Mouse (Mus musculus): ENCODE results near the gene Camta1. TPM values are rescaled to one million over a fixed set of nuclear protein-coding genes. Genes with fewer than 3 reads are reported as not detected.

The Camta1 gene
- polyA plus RNA-seq, 1 experiment from 2014 or later = 77.1 TPM

DNA sequence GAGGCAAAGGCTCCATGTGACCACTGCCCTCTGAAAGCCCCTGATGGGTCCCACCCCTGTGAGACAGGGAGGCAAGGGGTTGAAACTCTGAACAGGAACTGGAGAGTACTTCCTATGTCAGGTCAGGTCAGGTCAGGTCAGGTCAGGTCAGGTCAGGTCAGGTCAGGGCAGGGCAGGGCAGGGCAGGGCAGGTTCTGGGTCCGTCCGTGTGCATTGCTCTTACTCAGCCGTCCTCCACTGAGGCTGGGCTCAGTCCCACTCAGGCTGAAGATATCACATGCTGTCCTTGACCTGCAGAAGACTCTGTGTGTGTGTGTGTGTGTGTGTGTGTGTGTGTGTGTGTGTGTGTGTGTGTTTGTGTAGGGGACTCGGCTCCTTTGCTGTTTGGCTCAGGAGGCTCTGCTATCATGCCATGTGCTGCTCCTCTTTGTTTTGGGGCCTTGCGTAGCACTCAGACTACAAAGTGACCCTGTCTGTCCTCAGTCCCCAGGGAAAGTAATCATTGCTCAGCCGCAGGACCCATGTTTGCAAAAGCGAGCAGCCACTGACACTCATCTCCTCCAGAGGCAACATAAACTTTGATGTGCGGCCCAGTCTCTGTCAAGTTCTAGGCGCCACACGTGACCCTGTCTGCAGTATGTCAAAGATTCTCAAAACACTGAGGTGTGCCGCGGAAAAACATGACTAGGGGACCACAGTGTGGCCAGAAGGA is 488.7 kb downstream of the Camta1 start:
- no peaks in the 10 kb centered on the region for H3K36me3 ChIP-seq
- no peak for ATAC-seq (ENCODE audit: insufficient number of reproducible peaks, low FRiP score, low TSS enrichment, low read depth)
- H3K4me3 ChIP-seq (replicated peaks) = no peak overlapping the region
- H3K4me2 ChIP-seq (replicated peaks) = no peak overlapping the region
- H3K9ac ChIP-seq = no peak overlapping the region
- no peak overlapping the region for H3K27ac ChIP-seq (replicated peaks)
- H3K9me3 ChIP-seq (replicated peaks) = no peaks in the 10 kb centered on the region
- WGBS = 53% methylated on average over 12 of the region's 12 CpGs
- H3K4me1 ChIP-seq = no peaks in the 10 kb centered on the region
- no peaks in the 10 kb centered on the region for H3K27me3 ChIP-seq

DNA sequence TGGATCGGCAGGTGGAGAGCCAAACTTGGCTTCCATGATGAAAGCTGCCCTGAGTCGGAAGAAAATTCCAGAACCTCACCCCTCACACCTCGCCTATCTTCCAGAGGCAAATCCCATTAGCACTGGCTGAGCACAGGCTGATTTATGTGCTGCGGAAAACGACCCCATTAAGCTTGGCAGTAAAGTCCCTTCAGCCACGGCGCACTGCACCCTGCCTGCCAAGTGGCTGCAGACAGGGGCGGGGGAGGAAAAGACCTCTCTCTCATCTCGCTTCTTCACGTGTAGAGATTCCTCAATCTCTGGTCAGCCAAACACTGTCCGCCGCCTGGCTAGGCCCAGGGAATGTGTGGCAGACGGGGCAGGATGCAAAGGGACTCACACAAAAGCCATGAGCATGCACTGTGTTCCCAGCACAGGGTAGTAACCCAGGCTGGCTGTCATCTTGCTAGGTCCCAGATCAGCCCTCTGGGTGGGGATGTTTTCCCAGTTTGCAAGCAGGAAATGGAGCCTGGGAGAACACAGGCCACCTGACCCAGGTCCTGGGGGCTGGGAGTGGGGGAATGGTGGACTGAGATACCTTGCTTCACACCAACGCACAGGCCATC is 494.6 kb downstream of the Camta1 start:
- ATAC-seq (ENCODE audit: insufficient number of reproducible peaks, low FRiP score, low TSS enrichment, low read depth) = no peak
- Histone ChIP-seq H3K4me3 (replicated peaks) (no peak overlapping the region), H3K4me2 (replicated peaks) (no peak overlapping the region), H3K4me1 (no peaks in the 10 kb centered on the region), H3K9me3 (replicated peaks) (no peaks in the 10 kb centered on the region), H3K27ac (replicated peaks) (no peak overlapping the region), H3K27me3 (no peaks in the 10 kb centered on the region; the same call in 1 of the 2 replicates), H3K9ac (no peak overlapping the region), H3K36me3 (no peaks in the 10 kb centered on the region)
- 57% methylated on average over 14 of the region's 14 CpGs for WGBS

DNA sequence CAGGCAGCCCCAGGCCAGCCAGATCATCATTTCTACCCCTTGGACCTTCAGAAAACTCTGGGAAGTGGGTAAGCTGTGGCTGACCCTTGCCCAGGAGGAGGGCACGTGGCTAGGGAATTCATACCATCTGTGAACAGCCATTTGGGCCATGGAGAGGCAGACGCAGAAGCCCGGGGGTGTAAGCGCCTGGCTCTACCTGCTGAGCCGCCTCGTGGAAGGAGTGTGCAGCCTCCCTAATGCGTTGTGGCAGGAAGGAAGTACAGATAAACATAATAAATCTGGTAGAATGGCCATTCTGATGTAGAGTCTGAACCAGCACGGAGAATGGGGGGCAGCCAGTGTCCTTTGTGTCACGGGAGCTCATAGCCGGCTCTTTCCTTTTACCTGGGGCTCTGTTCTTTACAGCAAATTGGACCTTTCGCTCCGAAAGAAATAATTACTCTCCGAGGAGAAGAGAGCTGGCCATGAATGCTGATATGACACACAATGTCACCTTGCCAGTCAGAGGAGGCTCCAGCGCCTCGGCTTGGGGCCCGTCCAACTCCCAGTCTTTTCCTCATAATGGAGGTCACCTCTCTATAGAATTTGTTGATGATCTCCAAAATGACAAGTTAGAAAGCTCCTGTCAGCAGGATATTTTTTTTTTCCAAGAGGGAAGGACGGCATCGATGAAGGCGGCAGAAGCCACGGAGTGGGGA is 500.6 kb downstream of the Camta1 start:
- Histone ChIP-seq H3K27me3 (no peaks in the 10 kb centered on the region), H3K4me3 (replicated peaks) (no peak overlapping the region), H3K4me1 (no peaks in the 10 kb centered on the region), H3K4me2 (replicated peaks) (no peak overlapping the region), H3K27ac (replicated peaks) (no peak overlapping the region), H3K9me3 (replicated peaks) (no peaks in the 10 kb centered on the region), H3K36me3 (no peaks in the 10 kb centered on the region), H3K9ac (no peak overlapping the region)
- ATAC-seq (ENCODE audit: insufficient number of reproducible peaks, low FRiP score, low TSS enrichment, low read depth) = no peak
- 58% methylated on average over 20 of the region's 20 CpGs for WGBS

DNA sequence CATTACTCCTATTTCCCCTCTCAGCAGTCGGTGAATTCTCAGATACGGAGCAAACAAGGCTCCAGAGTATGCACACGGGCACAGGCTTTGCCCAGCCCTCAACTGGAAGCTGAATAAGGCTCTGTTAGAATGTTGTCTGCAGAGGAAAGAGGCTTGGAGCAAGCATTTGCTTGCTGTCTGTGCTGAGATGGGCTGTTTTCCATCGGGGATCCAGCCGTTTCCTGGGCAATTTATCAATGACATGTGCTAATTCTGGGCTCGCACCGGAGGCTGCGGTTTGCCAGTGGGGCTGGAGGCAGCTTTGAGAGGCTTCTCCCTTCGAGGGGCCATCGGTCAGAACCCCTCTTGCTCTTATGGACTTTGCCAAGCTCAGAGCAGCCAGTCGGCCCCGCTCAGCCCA is 506.2 kb downstream of the Camta1 start:
- Histone ChIP-seq H3K27me3 (no peaks in the 10 kb centered on the region), H3K4me2 (replicated peaks) (no peak overlapping the region), H3K27ac (replicated peaks) (no peak overlapping the region), H3K4me3 (replicated peaks) (no peak overlapping the region), H3K36me3 (no peaks in the 10 kb centered on the region), H3K4me1 (no peaks in the 10 kb centered on the region), H3K9ac (no peak overlapping the region), H3K9me3 (replicated peaks) (no peaks in the 10 kb centered on the region)
- ATAC-seq (ENCODE audit: insufficient number of reproducible peaks, low FRiP score, low TSS enrichment, low read depth) = no peak
- 38% methylated on average over 12 of the region's 12 CpGs for WGBS

DNA sequence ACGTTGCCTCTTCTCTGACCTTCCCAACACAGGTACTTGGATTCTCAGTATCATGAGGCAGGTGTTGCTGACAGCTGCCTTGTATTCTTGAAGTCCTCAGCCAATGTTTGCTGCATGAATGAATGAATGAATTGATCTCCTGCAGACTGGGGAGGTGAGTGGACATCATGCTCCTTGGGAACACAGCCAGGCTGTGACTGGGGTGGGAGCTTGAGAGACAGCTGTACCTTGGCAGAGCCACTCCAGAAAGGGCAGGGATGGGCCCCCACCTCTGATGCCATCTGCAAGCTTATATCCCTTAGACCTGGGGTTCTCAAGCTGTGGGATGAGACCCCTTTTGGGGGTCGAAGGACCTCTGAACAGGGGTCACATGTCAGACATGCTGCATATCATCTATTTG is 508.9 kb downstream of the Camta1 start:
- Histone ChIP-seq H3K4me1 (no peaks in the 10 kb centered on the region), H3K9ac (no peak overlapping the region), H3K4me2 (replicated peaks) (no peak overlapping the region), H3K27ac (replicated peaks) (no peak overlapping the region), H3K4me3 (replicated peaks) (no peak overlapping the region), H3K9me3 (replicated peaks) (no peaks in the 10 kb centered on the region), H3K36me3 (no peaks in the 10 kb centered on the region), H3K27me3 (no peaks in the 10 kb centered on the region)
- WGBS = 67% methylated on average over 2 of the region's 2 CpGs
- no peak for ATAC-seq (ENCODE audit: insufficient number of reproducible peaks, low FRiP score, low TSS enrichment, low read depth)

DNA sequence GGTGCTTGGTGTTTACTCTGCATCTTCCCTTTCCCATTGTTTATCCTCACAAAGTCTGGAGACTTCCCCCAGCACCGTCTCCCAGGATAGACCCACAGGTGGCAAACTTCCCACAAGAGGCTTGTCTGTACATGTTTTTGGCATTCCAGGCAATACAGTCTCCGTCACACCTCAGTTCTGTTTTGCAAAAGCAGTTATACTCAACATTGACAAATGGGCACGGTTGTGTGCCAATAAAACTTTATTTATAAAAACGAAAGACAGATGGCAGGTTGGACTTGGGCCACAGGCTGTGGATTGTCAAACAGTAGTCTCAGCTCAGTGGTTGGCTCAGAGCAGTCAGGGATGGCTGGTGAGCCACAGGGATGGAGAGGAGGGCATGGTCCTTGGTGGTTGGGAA is 509.4 kb downstream of the Camta1 start:
- Histone ChIP-seq H3K27me3 (no peaks in the 10 kb centered on the region), H3K4me3 (replicated peaks) (no peak overlapping the region), H3K9ac (no peak overlapping the region), H3K36me3 (no peaks in the 10 kb centered on the region), H3K27ac (replicated peaks) (no peak overlapping the region), H3K4me2 (replicated peaks) (no peak overlapping the region), H3K4me1 (no peaks in the 10 kb centered on the region), H3K9me3 (replicated peaks) (no peaks in the 10 kb centered on the region)
- WGBS = 61% methylated on average over 4 of the region's 4 CpGs
- no peak for ATAC-seq (ENCODE audit: insufficient number of reproducible peaks, low FRiP score, low TSS enrichment, low read depth)

DNA sequence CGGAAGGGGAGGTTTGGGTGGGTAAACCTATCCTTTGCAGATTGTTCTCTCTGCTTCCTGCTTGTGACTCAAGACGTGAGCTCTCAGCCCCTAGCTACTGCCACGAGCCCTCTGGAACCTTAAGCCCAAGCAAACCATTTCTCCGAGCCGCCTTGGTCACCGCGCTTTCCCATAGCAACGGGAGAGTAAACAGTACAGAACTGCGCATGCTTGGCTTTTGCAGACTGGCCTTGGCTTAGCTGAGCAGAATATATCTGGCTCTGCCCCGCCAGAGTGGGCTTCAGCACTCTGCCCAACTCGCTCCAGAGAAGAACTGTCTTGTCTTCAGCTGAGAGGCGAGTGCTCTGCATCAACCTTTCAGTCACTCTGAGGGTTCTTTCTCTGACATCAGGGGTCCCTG is 509.9 kb downstream of the Camta1 start:
- Histone ChIP-seq H3K27ac (replicated peaks) (no peak overlapping the region), H3K9ac (no peak overlapping the region), H3K4me1 (no peaks in the 10 kb centered on the region; the same call in 1 of the 2 replicates), H3K36me3 (no peaks in the 10 kb centered on the region), H3K4me3 (replicated peaks) (no peak overlapping the region), H3K4me2 (replicated peaks) (no peak overlapping the region), H3K9me3 (replicated peaks) (no peaks in the 10 kb centered on the region), H3K27me3 (no peaks in the 10 kb centered on the region)
- WGBS = 56% methylated on average over 12 of the region's 12 CpGs
- no peak for ATAC-seq (ENCODE audit: insufficient number of reproducible peaks, low FRiP score, low TSS enrichment, low read depth)

DNA sequence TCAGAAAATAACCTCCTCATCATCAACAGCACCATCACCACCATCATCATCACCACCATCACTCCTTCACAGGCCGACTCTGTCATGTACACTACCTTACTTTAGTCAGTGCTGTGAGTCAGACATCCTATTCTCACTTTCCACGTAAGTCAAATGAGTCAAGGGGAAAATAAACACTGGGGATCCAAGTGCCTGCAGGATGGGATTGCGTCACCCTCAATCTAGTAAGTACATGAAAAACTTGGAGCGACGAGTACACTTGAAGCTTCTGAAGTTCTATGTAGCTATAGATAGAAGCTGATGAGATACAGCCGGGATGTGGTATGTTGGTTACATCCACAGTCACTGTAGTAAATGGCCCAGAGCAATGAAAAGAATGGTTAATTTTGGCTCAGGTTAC is 514.1 kb downstream of the Camta1 start:
- Histone ChIP-seq H3K9me3 (replicated peaks) (no peaks in the 10 kb centered on the region), H3K36me3 (no peaks in the 10 kb centered on the region), H3K9ac (no peak overlapping the region), H3K27me3 (no peaks in the 10 kb centered on the region), H3K4me3 (replicated peaks) (no peak overlapping the region), H3K27ac (replicated peaks) (no peak overlapping the region), H3K4me2 (replicated peaks) (no peak overlapping the region), H3K4me1 (peaks cover 4% of the 10 kb centered on the region; the same call in 1 of the 2 replicates)
- WGBS = 80% methylated on average over 6 of the region's 6 CpGs
- no peak for ATAC-seq (ENCODE audit: insufficient number of reproducible peaks, low FRiP score, low TSS enrichment, low read depth)

DNA sequence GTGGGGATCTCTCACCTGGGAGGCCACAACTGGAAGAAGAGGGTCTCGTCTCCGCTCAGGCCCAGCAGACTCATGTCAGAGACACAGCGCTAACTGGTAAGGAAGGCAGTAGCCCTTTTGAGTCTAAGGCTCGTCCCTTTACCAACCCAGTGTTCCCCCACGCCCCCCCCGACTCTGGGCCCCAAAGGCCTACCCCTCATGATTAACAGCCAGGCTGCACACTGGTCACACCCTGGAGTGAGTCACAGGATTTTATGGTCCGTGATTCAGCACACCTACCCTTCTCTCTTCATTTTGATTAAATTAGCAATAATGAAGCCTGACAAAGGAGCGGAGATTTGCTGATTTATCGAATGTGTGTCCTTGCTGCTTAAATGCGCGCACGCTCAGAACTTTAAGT is 515.0 kb downstream of the Camta1 start:
- Histone ChIP-seq H3K4me2 (replicated peaks) (no peak overlapping the region), H3K9ac (no peak overlapping the region), H3K36me3 (no peaks in the 10 kb centered on the region), H3K9me3 (replicated peaks) (no peaks in the 10 kb centered on the region), H3K4me3 (replicated peaks) (no peak overlapping the region), H3K27ac (replicated peaks) (no peak overlapping the region), H3K4me1 (peaks cover 4% of the 10 kb centered on the region; the same call in 1 of the 2 replicates), H3K27me3 (no peaks in the 10 kb centered on the region)
- no peak for ATAC-seq (ENCODE audit: insufficient number of reproducible peaks, low FRiP score, low TSS enrichment, low read depth)
- WGBS = 72% methylated on average over 12 of the region's 12 CpGs

DNA sequence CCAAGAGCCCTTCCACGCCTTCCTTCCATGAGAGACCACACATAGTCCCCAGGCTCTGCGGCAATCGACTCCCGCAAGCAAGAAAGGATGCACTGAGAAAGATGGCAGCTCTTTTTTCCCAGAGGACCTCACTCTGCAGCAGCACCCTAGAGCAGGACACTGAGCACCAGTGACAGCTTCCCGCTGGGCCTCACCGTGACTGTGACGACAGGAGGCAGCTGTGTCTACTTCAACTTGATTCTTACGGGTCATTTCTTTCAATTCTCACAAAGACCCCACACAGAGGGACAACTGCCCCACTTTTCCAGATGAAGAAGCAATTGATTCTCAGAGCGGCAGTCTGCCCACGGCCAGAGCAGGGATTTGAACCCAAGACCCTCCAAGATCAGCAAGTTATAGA is 516.9 kb downstream of the Camta1 start:
- Histone ChIP-seq H3K27me3 (no peaks in the 10 kb centered on the region), H3K4me2 (replicated peaks) (no peak overlapping the region), H3K4me3 (replicated peaks) (no peak overlapping the region), H3K27ac (replicated peaks) (no peak overlapping the region), H3K4me1 (peaks cover 4% of the 10 kb centered on the region; the same call in 1 of the 2 replicates), H3K9ac (no peak overlapping the region), H3K36me3 (no peaks in the 10 kb centered on the region), H3K9me3 (replicated peaks) (no peaks in the 10 kb centered on the region)
- no peak for ATAC-seq (ENCODE audit: insufficient number of reproducible peaks, low FRiP score, low TSS enrichment, low read depth)
- 81% methylated on average over 10 of the region's 10 CpGs for WGBS

DNA sequence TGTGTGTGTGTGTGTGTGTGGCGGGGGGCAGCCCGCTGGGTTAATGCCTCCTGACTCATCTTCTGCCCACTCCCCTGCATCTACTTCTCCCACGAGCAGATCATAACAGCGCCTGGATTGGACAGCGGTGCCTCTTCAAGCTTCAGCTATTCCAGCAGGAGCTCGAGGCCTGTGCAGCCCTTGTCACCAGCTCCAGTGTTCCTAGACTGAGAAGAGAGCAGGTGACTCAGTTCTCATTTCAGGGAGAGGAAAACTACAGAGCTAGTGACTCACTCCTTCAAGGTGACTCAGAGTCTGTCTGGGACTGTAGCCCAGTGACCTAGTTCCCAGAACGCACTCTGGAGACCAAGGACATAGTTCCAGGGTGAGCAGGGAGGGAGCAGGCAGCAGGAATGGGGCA is 522.3 kb downstream of the Camta1 start:
- Histone ChIP-seq H3K4me2 (replicated peaks) (no peak overlapping the region), H3K36me3 (no peaks in the 10 kb centered on the region), H3K4me3 (replicated peaks) (no peak overlapping the region), H3K9ac (no peak overlapping the region), H3K27ac (replicated peaks) (no peak overlapping the region), H3K4me1 (0 out of 2 replicates have a peak, but pooled peaks cover 4% of the 10 kb centered on the region), H3K27me3 (no peaks in the 10 kb centered on the region), H3K9me3 (replicated peaks) (no peaks in the 10 kb centered on the region)
- ATAC-seq (ENCODE audit: insufficient number of reproducible peaks, low FRiP score, low TSS enrichment, low read depth) = no peak
- 79% methylated on average over 7 of the region's 7 CpGs for WGBS
